29 mouse cellular contexts compared by ENCODE assay signal in the genomic region with DNA sequence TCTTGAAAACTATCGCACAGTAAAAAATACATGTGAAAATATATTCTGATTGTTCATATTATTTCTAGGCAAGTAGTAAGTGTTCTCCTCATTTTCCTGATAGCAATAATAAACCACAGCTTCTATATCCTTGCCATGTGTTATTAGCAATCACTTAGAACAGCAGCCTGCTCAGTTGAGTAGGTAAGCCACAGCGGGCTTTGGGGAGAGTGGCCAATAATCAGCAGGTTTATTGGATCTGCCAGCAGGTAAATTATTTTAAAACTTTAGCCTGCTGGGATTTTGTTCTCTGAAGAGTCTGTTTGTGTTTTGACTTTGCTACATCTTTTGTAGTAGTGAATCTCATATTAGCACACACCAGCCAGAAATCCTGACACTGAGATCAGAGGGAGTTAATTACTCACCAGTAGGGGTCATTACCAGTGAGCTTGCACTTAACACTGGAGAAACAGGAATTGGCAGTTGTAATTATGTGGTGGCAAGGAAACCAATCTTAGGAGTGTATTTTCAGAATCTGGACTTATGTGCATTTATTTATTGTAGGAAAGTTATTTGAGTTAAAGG.
DNase-seq lines count a peak whose midpoint lies in the region; ATAC-seq and TF ChIP-seq lines count a peak whose summit lies in the region.
"Had no signal": no experiment of that assay in that cellular context is flagged by ENCODE, and none has a peak within 500 bp of the region (broad histone marks: within the 10 kb centered on the region; RNA-seq: fewer than 3 reads in every experiment).

No protein-coding gene starts in this region.

- 76% methylated on average over 2 of the region's 2 CpGs for WGBS in forebrain, embryonic 14.5 days
- 87% methylated on average over 2 of the region's 2 CpGs for WGBS in forebrain, embryonic 10.5 days
- 90% methylated on average over 2 of the region's 2 CpGs for WGBS in midbrain, postnatal 0 days
- WGBS in midbrain, embryonic 16.5 days = 76% methylated on average over 2 of the region's 2 CpGs

- H3K36me3 ChIP-seq in forebrain, embryonic 14.5 days (ENCODE audit: control insufficient read depth, insufficient read depth, low read length) = no peaks in the 10 kb centered on the region
- no peaks in the 10 kb centered on the region for H3K36me3 ChIP-seq in forebrain, embryonic 10.5 days (replicated peaks)
- H3K36me3 ChIP-seq in midbrain, postnatal 0 days (ENCODE audit: insufficient read depth, low read length) = no peaks in the 10 kb centered on the region
- no peaks in the 10 kb centered on the region for H3K36me3 ChIP-seq in midbrain, embryonic 16.5 days (ENCODE audit: control insufficient read depth, insufficient read depth, low read length)
- H3K36me3 ChIP-seq: embryonic facial prominence, embryonic 13.5 days; hindbrain, embryonic 10.5 days; intestine, embryonic 15.5 days; limb, embryonic 12.5 days; liver, embryonic 15.5 days had no signal

- no peaks in the 10 kb centered on the region for H3K27me3 ChIP-seq in forebrain, embryonic 14.5 days (replicated peaks; ENCODE audit: control insufficient read depth, insufficient read depth, low read length)
- no peaks in the 10 kb centered on the region for H3K27me3 ChIP-seq in forebrain, embryonic 10.5 days (ENCODE audit: poor library complexity, severe bottlenecking)
- no peaks in the 10 kb centered on the region for H3K27me3 ChIP-seq in midbrain, postnatal 0 days (ENCODE audit: insufficient read depth, low read length)
- no peaks in the 10 kb centered on the region for H3K27me3 ChIP-seq in midbrain, embryonic 16.5 days (ENCODE audit: control insufficient read depth, insufficient read depth, low read depth, low read length)
- H3K27me3 ChIP-seq: CH12.LX; embryonic facial prominence, embryonic 13.5 days; intestine, embryonic 15.5 days; limb, embryonic 12.5 days; liver, embryonic 15.5 days had no signal

- no peak overlapping the region for H3K9ac ChIP-seq in forebrain, embryonic 14.5 days (ENCODE audit: low read length)
- no peak overlapping the region for H3K9ac ChIP-seq in midbrain, postnatal 0 days (replicated peaks; ENCODE audit: low read length, poor library complexity, severe bottlenecking)
- H3K9ac ChIP-seq in midbrain, embryonic 16.5 days (ENCODE audit: low read depth, low read length) = no peak overlapping the region
- H3K9ac ChIP-seq: embryonic facial prominence, embryonic 13.5 days; intestine, embryonic 15.5 days; limb, embryonic 12.5 days; liver, embryonic 15.5 days; lung, embryonic 14.5 days had no signal

- TF ChIP-seq CTCF in midbrain, postnatal 0 days (IDR thresholded peaks at IDR 0.05) = peak; percentile 40

- no peak overlapping the region for H3K4me3 ChIP-seq in forebrain, embryonic 14.5 days (ENCODE audit: low read depth, low read length)
- H3K4me3 ChIP-seq in forebrain, embryonic 10.5 days = no peak overlapping the region
- H3K4me3 ChIP-seq in midbrain, postnatal 0 days (ENCODE audit: low read depth, low read length) = no peak overlapping the region
- no peak overlapping the region for H3K4me3 ChIP-seq in midbrain, embryonic 16.5 days (ENCODE audit: low read depth, low read length)
- H3K4me3 ChIP-seq: embryonic facial prominence, embryonic 13.5 days; erythroblast, embryonic 14.5 days; hindbrain, embryonic 10.5 days; intestine, embryonic 15.5 days; limb, embryonic 12.5 days; liver, embryonic 15.5 days had no signal

- peak; percentile 27 to 56 for DNase-seq in cerebellum, postnatal 10 days
- DNase-seq in cerebellum, postnatal 4 days (ENCODE audit: low spot score in 2 of 2) = no peak
- peak; percentile 44 for DNase-seq in forebrain, embryonic 14.5 days (ENCODE audit: low spot score)
- DNase-seq in forebrain, embryonic 10.5 days (ENCODE audit: extremely low spot score, low spot score) = no peak
- DNase-seq in midbrain, postnatal 0 days (ENCODE audit: low spot score) = peak; percentile 34
- no peak for DNase-seq in neural tube, embryonic 10.5 days (ENCODE audit: extremely low spot score, low spot score)
- DNase-seq in adrenal gland, postnatal 36 days = no peak
- DNase-seq: adrenal gland, adult 8-10 months; cerebellum, adult 18-20 months; cerebellum, postnatal 36 days; embryo, embryonic 11 days; gastrocnemius, postnatal 14 days; heart, postnatal 14 days; kidney, adult 2 months; kidney, postnatal 10 days; lung, embryonic 14.5 days; lung, postnatal 14 days; right cerebral cortex, adult 18-20 months; spleen, adult 18-20 months; thymus, postnatal 25 days had no signal

- no peaks in the 10 kb centered on the region for H3K9me3 ChIP-seq in forebrain, embryonic 14.5 days (replicated peaks; ENCODE audit: control insufficient read depth, low read length)
- H3K9me3 ChIP-seq in forebrain, embryonic 10.5 days = no peaks in the 10 kb centered on the region
- no peaks in the 10 kb centered on the region for H3K9me3 ChIP-seq in midbrain, postnatal 0 days (ENCODE audit: low read length)
- no peaks in the 10 kb centered on the region for H3K9me3 ChIP-seq in midbrain, embryonic 16.5 days (replicated peaks; ENCODE audit: control insufficient read depth, low read length, poor library complexity, severe bottlenecking)
- H3K9me3 ChIP-seq: embryonic facial prominence, embryonic 13.5 days; hindbrain, embryonic 10.5 days; intestine, embryonic 15.5 days; limb, embryonic 12.5 days; liver, embryonic 15.5 days had no signal

- no peak overlapping the region for H3K4me2 ChIP-seq in forebrain, embryonic 14.5 days (ENCODE audit: low read length)
- no peak overlapping the region for H3K4me2 ChIP-seq in midbrain, postnatal 0 days (ENCODE audit: low read depth, low read length, poor library complexity, severe bottlenecking)
- H3K4me2 ChIP-seq in midbrain, embryonic 16.5 days (ENCODE audit: low read length) = no peak overlapping the region
- H3K4me2 ChIP-seq: embryonic facial prominence, embryonic 13.5 days; intestine, embryonic 15.5 days; limb, embryonic 12.5 days; liver, embryonic 15.5 days; lung, embryonic 14.5 days had no signal

- 0 out of 2 replicates have a peak, but pooled peaks have one; percentile 44 for ATAC-seq in forebrain, embryonic 14.5 days
- ATAC-seq in midbrain, postnatal 0 days (ENCODE audit: low FRiP score) = no peak
- ATAC-seq in midbrain, embryonic 16.5 days = no peak
- ATAC-seq: hindbrain, embryonic 16.5 days; intestine, embryonic 15.5 days had no signal

- no peaks in the 10 kb centered on the region for H3K4me1 ChIP-seq in forebrain, embryonic 14.5 days (ENCODE audit: control insufficient read depth, insufficient read depth, low read length)
- H3K4me1 ChIP-seq in forebrain, embryonic 10.5 days = no peaks in the 10 kb centered on the region
- H3K4me1 ChIP-seq in midbrain, postnatal 0 days (ENCODE audit: insufficient read depth, low read length) = no peaks in the 10 kb centered on the region
- no peaks in the 10 kb centered on the region for H3K4me1 ChIP-seq in midbrain, embryonic 16.5 days (ENCODE audit: control insufficient read depth, insufficient read depth, low read length)
- H3K4me1 ChIP-seq: embryonic facial prominence, embryonic 13.5 days; hindbrain, embryonic 10.5 days; intestine, embryonic 15.5 days; limb, embryonic 12.5 days; liver, embryonic 15.5 days had no signal

- H3K27ac ChIP-seq in forebrain, embryonic 14.5 days (ENCODE audit: low read depth, low read length) = no peak overlapping the region
- H3K27ac ChIP-seq in forebrain, embryonic 10.5 days = no peak overlapping the region
- H3K27ac ChIP-seq in midbrain, postnatal 0 days (ENCODE audit: low read depth, low read length) = no peak overlapping the region
- no peak overlapping the region for H3K27ac ChIP-seq in midbrain, embryonic 16.5 days (ENCODE audit: low read length)
- H3K27ac ChIP-seq: embryonic facial prominence, embryonic 13.5 days; hindbrain, embryonic 10.5 days; intestine, embryonic 15.5 days; limb, embryonic 12.5 days; liver, embryonic 15.5 days had no signal

Comparison
In these comparisons a context has a peak if more than half of its experiments do, and no peak if none do; other contexts are left out.
1. DNase-seq: peak in cerebellum, postnatal 10 days (2 of 2), forebrain, embryonic 14.5 days (single experiment) and midbrain, postnatal 0 days (single experiment); none in cerebellum, postnatal 4 days (0 of 2), forebrain, embryonic 10.5 days (single experiment), neural tube, embryonic 10.5 days (single experiment) and adrenal gland, postnatal 36 days (0 of 2).